Mouse (Mus musculus) gastrocnemius, adult 18-20 months (tissue): ENCODE data around the gene Tmem262. TPM values are rescaled to one million over a fixed set of nuclear protein-coding genes. Genes with fewer than 3 reads are reported as not detected.
"Not testable (repeated sequence)": the region's sequence is repeated elsewhere in the genome, so short reads cannot be mapped to it uniquely, and the experiment has no call there.

Experiments used
- DNase-seq: peaks from one replicate; pipeline ENCODE4 v3.0.0; 2021; ENCODE audit warnings: low spot score
- long read RNA-seq, 2 experiments: library from polyadenylated mRNA; stranded (forward); transcript quantifications; one replicate each; pipeline ENCODE4 v2.0.0; 2021
- total RNA-seq, 2 experiments: library from RNA; stranded (reverse); gene quantifications; 2 replicates each; pipeline ENCODE4 v1.2.3; 2021

Tmem262 gene
- not detected for total RNA-seq
- long read RNA-seq, experiment 1, result 0 reads
- long read RNA-seq, experiment 2, result 0 reads

GRCm38 (mm10) chr19:6079983-6080480 lies at the start of gene Tmem262:
Tmem262 (plus strand) TSS chr19:6080033.
- no peak for DNase-seq

- DNase-seq, result no peak
These were observed 49.1 kb upstream of the Tmem262 start for GRCm38 (mm10) chr19:6030520-6031280.

- DNase-seq, result no peak
These were observed 43.8 kb upstream of the Tmem262 start for GRCm38 (mm10) chr19:6035966-6036585.

GRCm38 (mm10) chr19:6037695-6038094 lies 42.1 kb upstream of the Tmem262 start:
- DNase-seq, result no peak

- DNase-seq, result no peak
These were observed 41.5 kb upstream of the Tmem262 start for GRCm38 (mm10) chr19:6038326-6038725.

GRCm38 (mm10) chr19:6040002-6040401 lies 39.8 kb upstream of the Tmem262 start:
- DNase-seq, result no peak

GRCm38 (mm10) chr19:6042293-6042692 lies 37.5 kb upstream of the Tmem262 start:
- DNase-seq, result no peak

GRCm38 (mm10) chr19:6044102-6044501 lies 35.7 kb upstream of the Tmem262 start:
- DNase-seq, result not testable (repeated sequence)

- no peak for DNase-seq
These were observed 34.2 kb upstream of the Tmem262 start for GRCm38 (mm10) chr19:6045366-6046293.

- DNase-seq, result peak; percentile 92
These were observed 33.3 kb upstream of the Tmem262 start, which contains the start of gene Syvn1 for GRCm38 (mm10) chr19:6046294-6047153. Syvn1 (plus strand) TSS chr19:6046576.

GRCm38 (mm10) chr19:6047154-6047898 lies 32.5 kb upstream of the Tmem262 start:
- peak; percentile 5 for DNase-seq

- no peak for DNase-seq
These were observed 32.0 kb upstream of the Tmem262 start for GRCm38 (mm10) chr19:6047899-6048166.

- DNase-seq, result no peak
These were observed 31.0 kb upstream of the Tmem262 start for GRCm38 (mm10) chr19:6048681-6049410.

GRCm38 (mm10) chr19:6052516-6052915 lies 27.3 kb upstream of the Tmem262 start:
- no peak for DNase-seq

- DNase-seq, result no peak
These were observed 25.5 kb upstream of the Tmem262 start for GRCm38 (mm10) chr19:6054296-6054695.

GRCm38 (mm10) chr19:6056696-6057095 lies 23.1 kb upstream of the Tmem262 start:
- DNase-seq, result no peak

- peak; percentile 98 for DNase-seq
These were observed 22.3 kb upstream of the Tmem262 start, which contains the start of the genes Mrpl49 and Fau for GRCm38 (mm10) chr19:6057313-6058096. Mrpl49 (minus strand) TSS chr19:6057785. Fau (plus strand) TSS chr19:6057844.

GRCm38 (mm10) chr19:6058513-6058912 lies 21.3 kb upstream of the Tmem262 start:
- no peak for DNase-seq
